Mouse (Mus musculus) thymus, adult 2 months (tissue): ENCODE results near the gene Etv6. TPM values are rescaled to one million over a fixed set of nuclear protein-coding genes. Genes with fewer than 3 reads are reported as not detected.

Source experiments
- DNase-seq: peaks from one replicate; pipeline ENCODE4 v3.0.0; 2021
- H3K27ac ChIP-seq: fragments of 200-500 bp; 2 replicates; pipeline ENCODE4 v1.5.1; 2012; ENCODE audit warnings: low read length, control low read depth; ENCODE audit not compliant: control insufficient read depth, insufficient read depth
- H3K27me3 ChIP-seq: fragments of 200-500 bp; 2 replicates; pipeline ENCODE4 v1.6.1; 2012; ENCODE audit warnings: mild to moderate bottlenecking, low read length, moderate library complexity, mixed read lengths; ENCODE audit not compliant: control insufficient read depth, insufficient read depth
- H3K36me3 ChIP-seq: fragments of 200-500 bp; 2 replicates; pipeline ENCODE4 v1.6.1; 2012; ENCODE audit warnings: mild to moderate bottlenecking, low read length, moderate library complexity; ENCODE audit not compliant: control insufficient read depth, insufficient read depth
- H3K4me1 ChIP-seq: fragments of 200-500 bp; replicated peaks from 2 replicates; pipeline ENCODE4 v1.6.1; 2012; ENCODE audit warnings: low read length; ENCODE audit not compliant: control insufficient read depth, insufficient read depth
- H3K4me3 ChIP-seq: fragments of 200-500 bp; 2 replicates; pipeline ENCODE4 v1.5.1; 2012; ENCODE audit warnings: mild to moderate bottlenecking, low read length, control low read depth, moderate library complexity; ENCODE audit not compliant: control insufficient read depth, insufficient read depth
- CTCF ChIP-seq: fragments of 200-500 bp; IDR thresholded peaks from 2 replicates; pipeline ENCODE4 v1.5.1; 2012; ENCODE audit warnings: mild to moderate bottlenecking, control low read depth, low read length, moderate library complexity, borderline replicate concordance; ENCODE audit not compliant: control insufficient read depth, poor library complexity, insufficient read depth; ENCODE audit errors: extremely low read depth
- POLR2A ChIP-seq: fragments of 200-500 bp; IDR thresholded peaks from 2 replicates; pipeline ENCODE4 v1.6.1; 2012; ENCODE audit warnings: mild to moderate bottlenecking, low read length, control low read depth, moderate library complexity; ENCODE audit not compliant: control insufficient read depth, poor library complexity, insufficient read depth; ENCODE audit errors: extremely low read depth
- WGBS: fragments of 180-500 bp; shearing (Covaris S2); methylation state at CpG from one replicate; pipeline ENCODE4 v1.1.7; 2018; 5-methylcytosine and 5-hydroxymethylcytosine counted together
- polyA plus RNA-seq: library from polyadenylated mRNA; depleted of rRNA; stranded (reverse); fragments of >200 nt; gene quantifications from 2 replicates; pipeline ENCODE4 v1.2.3, GENCODE M21; 2012

Gene Etv6
- polyA plus RNA-seq, 1 experiment = 43.8 TPM

DNA sequence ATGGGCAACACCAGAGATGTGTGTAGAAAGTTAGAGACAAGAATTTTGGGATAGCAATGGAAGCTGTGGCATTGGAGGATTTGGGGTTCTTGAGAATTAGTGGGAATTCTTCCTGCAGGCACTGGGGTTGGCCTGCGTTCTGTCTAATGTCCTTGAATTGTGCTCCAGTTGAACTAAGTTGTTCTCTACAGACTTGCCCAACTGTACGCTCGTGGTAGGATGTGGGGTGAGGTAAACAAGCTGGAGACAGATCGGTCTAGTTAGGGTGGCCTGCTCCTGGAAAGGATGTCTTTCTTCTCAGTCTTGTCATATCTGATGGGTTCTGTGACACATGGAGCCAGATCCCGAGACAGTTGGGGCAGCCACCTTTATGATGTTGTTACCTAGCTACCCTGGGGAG is 45.4 kb downstream of the Etv6 start:
- WGBS = 46% methylated on average over 5 of the region's 5 CpGs
- H3K4me1 ChIP-seq = peaks cover 3% of the 10 kb centered on the region
- no peak for TF ChIP-seq POLR2A
- TF ChIP-seq CTCF = no peak
- H3K27me3 ChIP-seq = no peaks in the 10 kb centered on the region
- no peak overlapping the region for H3K4me3 ChIP-seq
- no peak for DNase-seq
- no peak overlapping the region for H3K27ac ChIP-seq
- no peaks in the 10 kb centered on the region; the same call in 1 of the 2 replicates for H3K36me3 ChIP-seq

DNA sequence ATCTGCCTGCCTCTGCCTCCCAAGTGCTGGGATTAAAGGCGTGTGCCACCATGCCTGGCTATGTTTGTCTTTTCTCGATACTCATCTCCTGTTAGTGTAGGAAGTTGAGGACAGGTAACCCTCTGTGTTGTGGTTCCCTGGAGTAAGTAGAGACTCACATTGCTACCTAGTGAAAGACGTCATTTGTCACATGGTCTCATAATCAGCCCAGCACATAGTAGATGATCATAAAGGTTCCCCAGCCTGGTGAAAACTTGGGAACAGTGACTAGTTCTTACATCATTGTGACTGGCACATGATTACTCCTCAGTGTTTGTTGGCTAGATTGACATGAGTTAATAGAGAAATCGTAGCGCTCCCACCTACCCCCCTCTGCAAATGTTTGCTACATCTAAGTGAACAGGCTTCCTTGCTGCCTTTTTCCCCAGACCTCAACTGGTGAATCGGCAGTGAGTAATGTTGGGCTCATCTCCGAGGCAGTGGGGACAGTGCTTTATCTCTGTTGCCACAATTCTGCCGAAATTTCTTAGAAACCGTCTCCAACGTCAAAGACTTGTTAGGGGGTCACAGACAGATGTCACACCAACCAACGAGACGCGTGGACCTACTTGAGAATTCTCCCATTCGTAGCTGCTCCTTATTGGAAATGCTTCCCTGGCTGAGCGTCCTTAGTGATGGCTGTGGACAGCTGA is 46.9 kb downstream of the Etv6 start:
- DNase-seq = no peak
- Histone ChIP-seq H3K4me1 (peaks cover 7% of the 10 kb centered on the region), H3K36me3 (no peaks in the 10 kb centered on the region; the same call in 1 of the 2 replicates), H3K27me3 (no peaks in the 10 kb centered on the region), H3K4me3 (no peak overlapping the region), H3K27ac (no peak overlapping the region)
- WGBS = 89% methylated on average over 15 of the region's 15 CpGs
- TF ChIP-seq POLR2A = no peak
- TF ChIP-seq CTCF = no peak

DNA sequence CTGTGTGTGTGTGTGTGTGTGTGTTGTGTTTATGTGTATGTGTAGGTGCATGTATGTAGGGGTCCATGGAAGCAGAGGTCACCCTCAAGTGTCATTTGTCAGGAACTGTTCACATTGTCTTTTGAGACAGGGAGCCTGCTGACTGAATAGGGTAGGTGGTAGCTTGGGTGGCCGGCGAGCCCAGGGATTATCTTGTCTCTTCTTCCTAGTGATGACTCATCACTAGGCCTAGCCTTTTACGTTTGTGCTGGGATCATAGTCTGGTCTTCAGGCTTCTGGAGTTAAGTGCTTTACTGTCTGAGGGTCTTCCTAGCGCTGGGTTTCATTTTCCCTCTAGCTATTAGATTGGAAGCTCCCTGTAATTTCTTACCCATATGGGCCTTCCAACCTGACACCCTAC is 47.9 kb downstream of the Etv6 start:
- H3K27ac ChIP-seq = no peak overlapping the region
- H3K4me3 ChIP-seq = no peak overlapping the region
- peaks cover 10% of the 10 kb centered on the region for H3K4me1 ChIP-seq
- 90% methylated on average over 4 of the region's 4 CpGs for WGBS
- no peak for DNase-seq
- H3K27me3 ChIP-seq = no peaks in the 10 kb centered on the region
- TF ChIP-seq CTCF (no peak), POLR2A (no peak)
- no peaks in the 10 kb centered on the region; the same call in 1 of the 2 replicates for H3K36me3 ChIP-seq

DNA sequence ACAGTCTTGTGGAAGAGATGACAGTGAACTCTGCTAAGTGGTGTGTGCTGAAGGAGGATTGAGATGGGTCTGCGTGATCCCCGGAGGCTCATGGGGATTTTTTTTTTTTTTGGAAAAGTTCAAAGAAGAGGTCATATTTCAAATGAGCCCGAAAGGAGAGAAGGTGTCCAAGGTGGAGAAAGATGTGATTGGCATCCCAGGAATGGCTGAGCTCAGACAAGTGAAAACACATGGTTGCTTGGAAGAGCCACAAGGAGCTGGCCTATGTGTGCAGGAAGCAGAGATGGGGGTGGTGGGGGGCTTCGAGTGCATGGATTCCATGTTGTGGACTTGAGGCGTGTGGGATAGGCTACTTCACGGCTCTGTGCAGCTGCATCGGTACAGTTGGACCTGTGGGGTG is 50.9 kb downstream of the Etv6 start:
- TF ChIP-seq CTCF = no peak
- DNase-seq = no peak
- H3K27ac ChIP-seq = no peak overlapping the region
- WGBS = 92% methylated on average over 7 of the region's 7 CpGs
- no peak overlapping the region for H3K4me3 ChIP-seq
- H3K36me3 ChIP-seq = no peaks in the 10 kb centered on the region; the same call in 1 of the 2 replicates
- no peaks in the 10 kb centered on the region for H3K27me3 ChIP-seq
- peaks cover 16% of the 10 kb centered on the region for H3K4me1 ChIP-seq

DNA sequence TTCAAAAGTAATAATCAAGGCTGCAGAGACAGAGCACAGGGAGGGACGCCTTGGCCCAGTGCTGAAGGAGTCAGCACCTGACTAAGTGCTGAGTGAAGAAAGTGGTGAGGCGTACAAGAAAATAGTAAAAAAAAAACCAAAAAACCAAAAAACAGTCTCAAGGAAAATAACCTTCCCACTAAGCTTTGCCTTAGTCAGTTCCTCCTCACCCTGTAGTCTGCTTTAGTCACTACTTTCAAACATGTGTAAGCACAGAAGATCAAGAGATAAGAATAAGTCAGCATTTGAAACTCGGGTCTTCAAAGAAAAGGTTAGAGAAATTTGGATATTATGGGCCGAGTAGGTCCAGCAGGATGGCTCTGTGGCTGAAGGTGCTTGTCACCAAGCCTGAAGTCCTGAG is 52.2 kb downstream of the Etv6 start:
- no peak for TF ChIP-seq CTCF
- no peak for TF ChIP-seq POLR2A
- no peaks in the 10 kb centered on the region; the same call in 1 of the 2 replicates for H3K36me3 ChIP-seq
- peaks cover 16% of the 10 kb centered on the region for H3K4me1 ChIP-seq
- H3K27me3 ChIP-seq = no peaks in the 10 kb centered on the region
- DNase-seq = no peak
- WGBS = 46% methylated on average over 4 of the region's 4 CpGs
- no peak overlapping the region for H3K27ac ChIP-seq
- H3K4me3 ChIP-seq = no peak overlapping the region

DNA sequence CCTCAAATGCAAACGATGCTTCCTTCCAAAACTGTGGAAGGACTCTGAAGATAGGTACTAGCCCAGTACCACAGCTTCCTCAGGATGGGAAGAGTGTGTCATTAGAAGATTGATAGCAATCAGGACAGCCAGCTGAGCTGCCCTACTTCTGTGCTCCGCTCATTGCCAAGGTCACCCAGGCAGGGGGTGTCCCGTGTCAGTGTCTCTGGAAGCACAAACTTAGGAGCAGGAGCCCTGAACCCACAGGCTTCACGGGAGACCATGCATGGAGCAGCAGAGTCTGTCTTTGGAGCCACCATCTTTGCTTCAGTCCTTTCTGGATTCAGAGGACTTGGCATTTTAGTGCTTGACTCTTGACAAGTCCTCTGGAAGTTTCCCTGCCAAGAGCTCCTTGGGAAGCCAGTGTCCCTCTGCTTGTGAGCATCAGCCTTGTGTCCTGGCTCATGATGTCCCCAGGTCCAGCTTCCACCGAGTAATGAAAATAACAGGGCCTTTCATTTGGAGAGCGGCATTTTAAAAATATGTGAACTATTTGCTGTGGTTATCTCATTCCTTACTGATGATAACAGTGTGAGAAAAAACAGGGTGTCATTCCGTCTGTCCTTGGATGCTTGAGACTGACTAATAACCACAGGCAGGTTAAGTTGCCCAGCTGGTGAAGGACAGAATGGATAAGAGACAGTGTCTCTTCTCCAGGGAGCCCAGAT is 54.3 kb downstream of the Etv6 start:
- H3K36me3 ChIP-seq = no peaks in the 10 kb centered on the region
- TF ChIP-seq CTCF = no peak
- TF ChIP-seq POLR2A = no peak
- no peak for DNase-seq
- no peaks in the 10 kb centered on the region for H3K27me3 ChIP-seq
- no peak overlapping the region for H3K4me3 ChIP-seq
- H3K4me1 ChIP-seq = peaks cover 21% of the 10 kb centered on the region
- H3K27ac ChIP-seq = no peak overlapping the region
- WGBS = 84% methylated on average over 7 of the region's 7 CpGs

DNA sequence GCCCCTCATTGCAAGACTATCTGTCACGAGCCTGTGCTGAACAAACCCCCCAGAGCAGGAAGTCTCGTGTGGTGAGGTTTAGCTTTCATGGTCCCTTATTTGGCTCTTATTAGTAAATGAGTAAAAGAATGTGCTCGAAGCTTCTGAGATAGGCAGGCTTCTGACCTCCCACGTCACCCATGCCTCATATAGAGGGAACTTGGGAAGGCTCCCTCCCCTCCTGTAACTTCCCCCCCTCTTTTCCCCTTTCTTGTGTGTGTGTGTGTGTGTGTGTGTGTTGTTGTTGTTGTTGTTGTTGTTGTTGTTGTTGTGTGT is 54.8 kb downstream of the Etv6 start:
- H3K36me3 ChIP-seq = no peaks in the 10 kb centered on the region
- H3K27me3 ChIP-seq = no peaks in the 10 kb centered on the region
- peaks cover 22% of the 10 kb centered on the region for H3K4me1 ChIP-seq
- DNase-seq = no peak
- no peak overlapping the region for H3K4me3 ChIP-seq
- no peak for TF ChIP-seq CTCF
- no peak for TF ChIP-seq POLR2A
- no peak overlapping the region for H3K27ac ChIP-seq
- WGBS = 25% methylated on average over 4 of the region's 4 CpGs
